Mouse (Mus musculus): ENCODE data around the gene Itga9.

- TF ChIP-seq CTCF (IDR thresholded peaks at IDR 0.05; ENCODE audit: borderline replicate concordance, insufficient read depth, low read depth, low read length): no peak
- TF ChIP-seq POLR2A (IDR thresholded peaks at IDR 0.05; ENCODE audit: borderline replicate concordance, insufficient read depth, low read length): no peak
Observed at GRCm38 (mm10) chr9:118728296-118728695, 121.8 kb downstream of the Itga9 start.
